Mouse (Mus musculus) neural tube, embryonic 13.5 days (tissue): Measurements from ENCODE around the gene Cdk6. TPM values are rescaled to one million over a fixed set of nuclear protein-coding genes. Genes with fewer than 3 reads are reported as not detected.
A peak's percentile ranks its signal among the peaks of the same experiment; 100 is the strongest.
"Not testable (repeated sequence)": the region's sequence is repeated elsewhere in the genome, so short reads cannot be mapped to it uniquely, and the experiment has no call there.

Source experiments
- ATAC-seq: fragments of 200-750 bp; cut with Nextera tagmentation; 2 replicates; pipeline ENCODE4 v1.8.0; 2017; ENCODE audit warnings: low read depth, mild to moderate bottlenecking, moderate TSS enrichment, moderate library complexity
- H3K27ac ChIP-seq: fragments of 300-500 bp; sonication (generic); replicated peaks from 2 replicates; pipeline ENCODE4 v1.5.1; 2015; ENCODE audit warnings: moderate library complexity, mild to moderate bottlenecking, inconsistent platforms
- H3K27me3 ChIP-seq: fragments of 300-500 bp; sonication (generic); 2 replicates; pipeline ENCODE4 v1.6.1; 2015; ENCODE audit warnings: mild to moderate bottlenecking, inconsistent platforms
- H3K36me3 ChIP-seq: fragments of 300-500 bp; sonication (generic); 2 replicates; pipeline ENCODE4 v1.6.1; 2015; ENCODE audit warnings: mild to moderate bottlenecking, inconsistent platforms
- H3K4me1 ChIP-seq: fragments of 300-500 bp; sonication (generic); replicated peaks from 2 replicates; pipeline ENCODE4 v1.6.1; 2015; ENCODE audit warnings: inconsistent platforms
- H3K4me2 ChIP-seq: fragments of 300-500 bp; sonication (generic); 2 replicates; pipeline ENCODE4 v1.6.1; 2015; ENCODE audit warnings: inconsistent platforms, mild to moderate bottlenecking, moderate library complexity
- H3K4me3 ChIP-seq: fragments of 300-500 bp; sonication (generic); 2 replicates; pipeline ENCODE4 v1.5.1; 2015; ENCODE audit warnings: mild to moderate bottlenecking, inconsistent platforms
- H3K9ac ChIP-seq: fragments of 300-500 bp; sonication (generic); 2 replicates; pipeline ENCODE4 v1.6.1; 2015; ENCODE audit warnings: moderate library complexity, mild to moderate bottlenecking, inconsistent platforms
- H3K9me3 ChIP-seq: fragments of 300-500 bp; sonication (generic); 2 replicates; pipeline ENCODE4 v1.6.1; 2016; ENCODE audit warnings: inconsistent platforms
- WGBS: fragments of 180-500 bp; shearing (Covaris S2); methylation state at CpG from one replicate; pipeline ENCODE4 v1.1.7; 2015; 5-methylcytosine and 5-hydroxymethylcytosine counted together
- polyA plus RNA-seq: library from polyadenylated mRNA; unstranded; fragments of >200 nt; fragmentation: Nextera tagmentation; extraction: Ambion mirVana; gene quantifications from 2 replicates; pipeline ENCODE4 v1.2.1, GENCODE M21; 2015

Cdk6 gene
- polyA plus RNA-seq, 1 experiment from 2014 or later, result 16.4 TPM

DNA sequence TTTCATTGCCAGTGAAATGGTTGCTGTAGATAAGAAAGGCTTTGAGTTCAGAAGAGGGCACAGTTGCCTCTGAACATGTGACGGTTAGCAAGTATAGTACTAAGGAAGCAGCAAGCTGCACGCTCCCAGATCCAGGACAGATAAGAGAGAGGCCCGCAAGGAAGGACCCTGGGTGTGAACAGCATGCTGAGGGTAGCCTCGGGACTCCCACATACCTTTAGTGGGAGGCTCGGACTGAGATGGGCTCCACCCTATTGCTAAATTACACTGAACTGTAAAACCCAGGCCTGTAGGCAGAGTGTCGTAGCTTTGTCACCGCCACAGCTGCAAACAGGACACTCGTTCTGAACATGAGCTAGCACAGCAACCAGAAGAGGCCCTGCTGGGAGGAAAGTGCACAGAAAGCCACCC lies 173.6 kb downstream of the Cdk6 start:
- 59% methylated on average over 8 of the region's 8 CpGs for WGBS
- no peaks in the 10 kb centered on the region for H3K36me3 ChIP-seq
- no peak overlapping the region for H3K4me3 ChIP-seq
- H3K4me2 ChIP-seq, result no peak overlapping the region
- H3K4me1 ChIP-seq, result peaks cover 13% of the 10 kb centered on the region; the same call in 1 of the 2 replicates
- H3K9ac ChIP-seq, result no peak overlapping the region
- H3K27ac ChIP-seq, result no peak overlapping the region
- no peaks in the 10 kb centered on the region for H3K9me3 ChIP-seq
- H3K27me3 ChIP-seq, result no peaks in the 10 kb centered on the region
- no peak for ATAC-seq

DNA sequence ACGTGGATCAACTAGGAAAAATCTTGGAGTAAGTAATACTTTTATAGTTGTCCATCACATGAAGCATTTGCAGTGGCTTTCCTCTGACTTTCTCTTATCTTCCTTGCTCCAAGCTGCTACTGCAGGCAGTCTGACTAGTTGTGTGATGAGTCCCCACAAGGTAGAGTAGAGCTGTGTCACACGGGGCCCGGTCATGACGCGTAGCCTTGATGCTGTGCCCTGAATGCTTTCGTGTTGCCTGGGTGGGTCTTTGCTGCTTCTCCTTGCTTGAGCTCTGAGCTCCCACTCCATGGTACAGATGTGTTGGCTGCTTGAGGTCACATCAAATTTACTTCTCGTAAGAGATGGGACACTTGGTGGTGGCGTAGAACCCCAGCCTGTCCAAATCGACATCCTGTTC lies 174.2 kb downstream of the Cdk6 start:
- no peaks in the 10 kb centered on the region for H3K36me3 ChIP-seq
- H3K9ac ChIP-seq, result no peak overlapping the region
- no peak overlapping the region for H3K27ac ChIP-seq
- peaks cover 13% of the 10 kb centered on the region; the same call in 1 of the 2 replicates for H3K4me1 ChIP-seq
- H3K4me3 ChIP-seq, result no peak overlapping the region
- ATAC-seq, result no peak
- no peak overlapping the region for H3K4me2 ChIP-seq
- 92% methylated on average over 9 of the region's 9 CpGs for WGBS
- no peaks in the 10 kb centered on the region for H3K27me3 ChIP-seq
- H3K9me3 ChIP-seq, result no peaks in the 10 kb centered on the region

DNA sequence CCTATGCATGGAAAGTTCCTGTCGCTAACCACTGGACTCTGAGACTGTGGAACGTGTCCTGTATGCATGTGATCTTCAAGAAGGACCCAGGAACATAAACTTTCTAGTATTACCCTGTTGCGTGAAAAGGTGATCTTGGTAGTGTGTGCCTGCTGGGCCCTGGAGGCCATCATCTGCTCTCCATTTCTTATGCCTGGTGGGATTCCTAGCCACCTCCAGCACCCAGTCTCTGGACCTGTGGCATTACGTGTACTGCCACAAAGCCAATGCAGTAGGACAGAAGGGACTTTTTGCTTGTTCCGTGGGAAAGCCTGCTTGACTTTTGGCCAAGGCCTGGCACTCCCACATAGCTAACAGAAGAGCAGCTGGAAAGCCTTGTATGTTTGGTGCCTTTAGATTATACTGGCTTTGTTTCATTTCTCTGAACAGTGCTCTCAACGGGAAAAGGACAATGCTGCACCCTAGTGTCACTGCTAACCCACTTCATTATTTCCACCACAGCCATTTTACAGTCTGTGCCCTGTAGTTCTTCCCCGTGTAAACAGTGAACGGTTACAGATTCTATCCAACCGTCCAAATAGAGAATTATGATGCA lies 175.3 kb downstream of the Cdk6 start:
- no peaks in the 10 kb centered on the region for H3K9me3 ChIP-seq
- H3K4me2 ChIP-seq, result no peak overlapping the region
- no peak overlapping the region for H3K27ac ChIP-seq
- peak; percentile 86 for ATAC-seq
- no peak overlapping the region for H3K9ac ChIP-seq
- WGBS, result 61% methylated on average over 9 of the region's 9 CpGs
- H3K4me3 ChIP-seq, result no peak overlapping the region
- H3K36me3 ChIP-seq, result no peaks in the 10 kb centered on the region
- peaks cover 13% of the 10 kb centered on the region; the same call in 1 of the 2 replicates for H3K4me1 ChIP-seq
- H3K27me3 ChIP-seq, result no peaks in the 10 kb centered on the region

DNA sequence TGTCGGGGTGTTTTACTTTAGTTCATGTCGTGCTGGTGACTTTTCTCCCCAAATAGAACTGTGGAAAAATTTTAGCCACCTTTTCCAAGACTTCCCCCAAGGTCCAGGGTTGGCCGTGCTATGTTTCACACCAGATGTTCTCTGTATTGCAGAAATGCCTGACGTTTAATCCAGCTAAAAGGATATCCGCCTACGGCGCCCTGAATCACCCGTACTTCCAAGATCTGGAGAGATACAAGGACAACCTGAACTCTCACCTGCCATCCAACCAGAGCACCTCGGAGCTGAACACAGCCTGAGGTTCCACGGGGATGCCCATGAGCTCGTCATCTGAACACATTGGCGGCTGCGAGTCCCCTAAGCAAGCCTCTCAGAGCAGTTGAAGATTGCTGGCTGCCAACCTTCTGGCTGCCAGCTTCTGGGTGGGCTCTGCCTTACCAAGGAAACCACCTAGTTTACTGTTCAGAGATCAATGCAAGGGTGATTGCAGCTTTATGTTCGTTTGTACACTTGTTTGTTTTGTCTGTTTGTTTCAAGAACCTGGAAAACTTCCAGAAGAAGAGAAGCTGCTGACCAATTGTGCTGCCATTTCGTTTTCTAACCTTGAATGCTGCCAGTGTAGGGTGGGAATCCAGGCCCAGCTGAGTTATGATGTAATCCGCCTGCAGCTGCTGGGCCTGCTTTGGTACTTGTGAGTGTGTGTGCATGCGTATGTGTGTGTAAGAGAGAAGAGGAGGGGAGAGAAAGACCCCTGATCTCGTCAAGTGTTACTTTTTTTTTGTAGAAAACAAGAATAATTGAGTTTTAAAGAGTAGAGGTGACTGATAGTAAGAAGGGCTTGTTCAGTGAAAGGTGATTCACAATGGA lies 179.4 kb downstream of the Cdk6 start:
- peaks cover 9% of the 10 kb centered on the region; the same call in 1 of the 2 replicates for H3K4me1 ChIP-seq
- H3K36me3 ChIP-seq, result no peaks in the 10 kb centered on the region
- no peak overlapping the region for H3K4me2 ChIP-seq
- no peak for ATAC-seq
- H3K27me3 ChIP-seq, result no peaks in the 10 kb centered on the region
- H3K9ac ChIP-seq, result no peak overlapping the region
- 88% methylated on average over 18 of the region's 18 CpGs for WGBS
- H3K27ac ChIP-seq, result no peak overlapping the region
- H3K9me3 ChIP-seq, result no peaks in the 10 kb centered on the region
- no peak overlapping the region for H3K4me3 ChIP-seq

GRCm38 (mm10) chr5:3521741-3522140 lies 180.5 kb downstream of the Cdk6 start:
- Histone ChIP-seq H3K27me3 (no peaks in the 10 kb centered on the region), H3K4me1 (peaks cover 3% of the 10 kb centered on the region; the same call in 1 of the 2 replicates), H3K4me2 (no peak overlapping the region), H3K27ac (no peak overlapping the region), H3K4me3 (no peak overlapping the region), H3K9me3 (no peaks in the 10 kb centered on the region), H3K9ac (no peak overlapping the region), H3K36me3 (no peaks in the 10 kb centered on the region)
- 76% methylated on average over 12 of the region's 12 CpGs for WGBS
- ATAC-seq, result no peak

DNA sequence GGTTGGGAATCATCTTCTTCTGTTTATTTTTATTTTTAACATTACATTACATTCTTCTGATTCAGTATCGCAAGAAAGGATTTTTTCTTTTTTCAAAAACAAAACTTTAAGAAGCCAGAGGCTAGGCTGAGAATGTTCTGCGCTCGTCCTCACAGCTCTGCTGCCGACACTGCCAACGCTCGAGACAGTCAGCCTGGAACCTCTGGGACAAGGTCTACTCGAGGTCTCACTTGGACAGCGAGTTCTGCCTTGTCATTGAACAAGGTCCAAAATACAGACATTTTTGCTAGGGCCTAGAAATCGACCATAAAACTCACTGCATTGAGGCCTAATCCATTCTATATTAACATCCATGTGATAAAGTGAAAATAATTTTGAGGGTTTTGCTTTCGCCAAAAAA lies 181.5 kb downstream of the Cdk6 start:
- no peak overlapping the region for H3K4me2 ChIP-seq
- H3K36me3 ChIP-seq, result no peaks in the 10 kb centered on the region
- H3K27ac ChIP-seq, result no peak overlapping the region
- no peaks in the 10 kb centered on the region for H3K27me3 ChIP-seq
- no peaks in the 10 kb centered on the region for H3K9me3 ChIP-seq
- H3K4me3 ChIP-seq, result no peak overlapping the region
- ATAC-seq, result no peak
- 94% methylated on average over 10 of the region's 10 CpGs for WGBS
- no peaks in the 10 kb centered on the region for H3K4me1 ChIP-seq
- no peak overlapping the region for H3K9ac ChIP-seq

DNA sequence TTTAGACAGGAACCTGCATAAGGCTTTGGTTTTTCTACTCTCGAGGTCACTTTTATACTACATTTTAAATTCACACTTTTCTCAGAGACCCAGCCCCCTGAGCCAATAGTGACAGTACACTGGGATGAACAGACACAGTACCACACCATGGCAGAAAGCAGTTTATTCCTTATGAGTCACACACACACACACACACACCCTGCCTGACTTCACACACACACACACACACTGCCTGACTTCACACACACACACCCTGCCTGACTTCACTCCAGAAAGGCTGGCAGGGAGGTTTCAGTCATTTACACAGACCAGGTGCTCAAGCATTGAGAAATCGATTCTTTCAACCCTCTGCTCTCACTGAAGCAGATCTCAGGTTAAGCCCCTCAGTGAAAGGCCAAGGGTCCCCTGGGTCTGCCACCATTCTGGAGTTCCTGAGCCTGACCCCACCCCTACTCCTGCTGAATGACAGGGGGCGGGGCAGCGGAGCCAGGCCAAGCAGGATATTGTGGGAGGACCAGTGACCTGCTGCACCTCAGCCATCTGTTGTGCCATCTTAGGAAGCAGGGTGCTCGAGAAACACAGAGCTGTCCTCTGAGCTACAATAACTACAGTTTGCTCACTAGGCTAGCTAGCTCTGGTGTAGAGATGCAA lies 185.9 kb downstream of the Cdk6 start:
- H3K4me3 ChIP-seq, result no peak overlapping the region
- 46% methylated on average over 5 of the region's 5 CpGs for WGBS
- no peak for ATAC-seq

DNA sequence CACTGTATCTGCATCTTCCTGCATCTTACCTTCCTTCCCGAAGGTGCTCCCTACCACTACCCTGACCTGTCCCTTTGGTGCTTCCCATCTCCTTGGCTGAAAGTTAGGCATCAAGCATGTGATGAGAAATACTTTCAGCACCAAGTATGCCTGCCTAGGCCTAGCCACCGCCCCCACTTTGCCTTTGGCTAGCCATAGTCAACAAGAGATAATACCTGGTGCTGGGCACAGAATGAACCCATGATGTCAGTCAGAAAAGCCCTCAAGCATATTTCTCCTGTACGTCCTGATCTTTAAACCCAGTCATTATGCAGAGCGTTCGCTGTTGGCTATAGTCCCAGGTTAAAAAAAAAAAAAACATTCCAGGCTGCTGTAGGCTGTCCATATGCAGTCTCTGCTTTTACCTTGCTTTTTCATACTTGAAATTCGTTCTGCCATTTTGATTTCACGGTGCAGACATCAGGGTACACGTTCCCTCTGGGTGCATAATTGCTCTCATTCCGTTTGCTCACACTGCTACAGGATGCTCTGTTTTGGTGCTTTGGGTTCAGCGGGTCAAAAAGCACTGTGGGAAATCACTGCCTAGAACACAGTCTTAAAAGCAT lies 188.4 kb downstream of the Cdk6 start:
- Histone ChIP-seq H3K9me3 (no peaks in the 10 kb centered on the region), H3K27ac (no peak overlapping the region), H3K4me2 (no peak overlapping the region), H3K36me3 (no peaks in the 10 kb centered on the region), H3K9ac (no peak overlapping the region), H3K4me1 (no peaks in the 10 kb centered on the region), H3K27me3 (no peaks in the 10 kb centered on the region), H3K4me3 (no peak overlapping the region)
- no peak for ATAC-seq
- 64% methylated on average over 10 of the region's 10 CpGs for WGBS

More for the DNA sequence above, 185.9 kb downstream of the Cdk6 start:
- Histone ChIP-seq H3K4me2 (no peak overlapping the region), H3K4me1 (no peaks in the 10 kb centered on the region), H3K9me3 (no peaks in the 10 kb centered on the region), H3K36me3 (no peaks in the 10 kb centered on the region), H3K27me3 (no peaks in the 10 kb centered on the region), H3K9ac (no peak overlapping the region), H3K27ac (no peak overlapping the region)

- H3K9ac ChIP-seq, H3K4me2 ChIP-seq, H3K4me3 ChIP-seq, H3K27me3 ChIP-seq, ATAC-seq, H3K9me3 ChIP-seq, H3K27ac ChIP-seq, H3K36me3 ChIP-seq, H3K4me1 ChIP-seq: not testable (repeated sequence)
These were observed 190.8 kb downstream of the Cdk6 start for GRCm38 (mm10) chr5:3532048-3532447.

DNA sequence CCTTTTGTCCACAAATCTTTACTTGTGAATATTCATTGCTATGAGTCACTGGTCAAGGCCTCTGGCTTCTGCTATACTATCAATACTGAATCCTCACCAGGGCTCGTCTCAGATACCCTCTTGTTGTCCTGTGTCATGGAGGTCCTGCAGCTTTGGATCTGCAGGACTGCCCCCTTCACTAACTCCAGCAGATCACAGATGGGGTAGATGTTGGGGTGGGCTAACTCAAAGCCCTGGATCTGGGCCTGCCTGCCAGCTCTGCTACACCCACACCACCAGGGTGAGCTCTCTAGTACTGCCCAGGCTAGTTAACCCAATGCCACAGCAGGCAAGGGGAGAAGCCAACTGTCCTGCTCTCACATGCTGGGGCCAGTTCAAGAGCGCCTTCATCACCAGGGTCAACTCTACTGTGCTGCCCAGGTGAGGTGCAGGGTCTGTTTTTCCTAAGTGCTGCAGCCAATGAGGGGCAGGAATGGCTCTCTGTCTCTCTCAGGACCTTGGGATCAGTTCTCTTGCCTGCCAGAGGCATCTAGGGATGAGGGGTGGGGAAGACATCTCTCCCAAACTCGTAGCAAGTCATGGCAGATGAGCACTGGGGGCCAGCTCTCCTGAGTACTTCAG lies 195.4 kb downstream of the Cdk6 start:
- no peak for ATAC-seq
- Histone ChIP-seq H3K9ac (no peak overlapping the region), H3K4me1 (no peaks in the 10 kb centered on the region), H3K27me3 (no peaks in the 10 kb centered on the region), H3K4me2 (no peak overlapping the region), H3K9me3 (no peaks in the 10 kb centered on the region), H3K4me3 (no peak overlapping the region), H3K36me3 (no peaks in the 10 kb centered on the region), H3K27ac (no peak overlapping the region)
- 68% methylated on average over 3 of the region's 3 CpGs for WGBS

DNA sequence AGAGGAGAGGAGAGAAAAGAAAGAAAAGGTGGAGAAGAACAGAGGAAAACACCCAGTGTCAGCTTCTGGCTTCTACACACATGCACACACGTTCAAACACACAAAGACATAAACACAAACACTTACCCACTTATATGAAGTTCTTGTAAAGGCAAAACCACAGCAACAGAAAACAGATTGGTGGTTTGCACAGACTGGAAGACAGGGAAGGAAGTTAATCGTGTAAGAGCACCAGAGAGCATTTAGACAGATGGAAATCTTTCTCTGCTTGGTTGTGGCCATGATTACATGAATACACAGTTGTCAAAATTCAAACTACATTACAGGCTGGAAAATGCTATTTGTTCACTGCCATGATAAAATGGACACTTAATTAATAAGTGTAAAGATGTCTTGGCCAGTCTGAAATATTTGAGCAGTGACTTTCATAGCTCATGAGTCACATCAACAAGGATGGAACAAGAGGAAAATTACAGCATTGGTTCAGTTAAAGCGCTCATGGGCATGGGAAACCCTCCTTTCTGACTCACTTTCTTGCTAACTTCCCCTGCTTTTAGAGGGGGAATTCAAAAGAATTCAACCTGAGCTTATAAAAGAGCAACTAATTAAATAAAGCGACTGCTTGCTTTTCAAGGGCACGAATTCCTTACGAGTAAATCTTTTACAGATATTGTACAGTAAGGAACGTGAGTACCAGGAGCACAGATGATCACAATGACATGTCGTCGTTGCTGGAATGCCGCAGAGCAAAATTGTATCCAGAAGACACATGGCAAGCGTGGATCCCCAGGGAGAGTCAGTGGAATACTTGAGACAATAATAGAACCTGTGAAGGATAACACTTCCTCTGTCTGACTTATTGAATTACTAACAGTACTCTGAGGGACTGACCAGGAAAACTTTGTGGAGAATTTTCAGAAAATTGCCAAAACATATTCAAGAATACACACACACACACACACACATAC lies 197.5 kb downstream of the Cdk6 start:
- Histone ChIP-seq H3K9me3 (no peaks in the 10 kb centered on the region), H3K27ac (no peak overlapping the region), H3K36me3 (no peaks in the 10 kb centered on the region), H3K4me1 (no peaks in the 10 kb centered on the region), H3K9ac (no peak overlapping the region), H3K4me2 (no peak overlapping the region), H3K27me3 (no peaks in the 10 kb centered on the region), H3K4me3 (no peak overlapping the region)
- WGBS, result 72% methylated on average over 11 of the region's 11 CpGs
- ATAC-seq, result no peak
